Mouse (Mus musculus) cerebellum, adult 2 months (tissue): ENCODE results near the gene Cdc37l1.

Experiments used
- CTCF ChIP-seq: fragments of 200-500 bp; IDR thresholded peaks from 2 replicates; pipeline ENCODE4 v1.5.1; 2011; ENCODE audit warnings: low read depth, mild to moderate bottlenecking, control low read depth, low read length, moderate library complexity, borderline replicate concordance; ENCODE audit not compliant: insufficient read depth
- POLR2A ChIP-seq: fragments of 200-500 bp; IDR thresholded peaks from 2 replicates; pipeline ENCODE4 v1.6.1; 2011; ENCODE audit warnings: low read length, control low read depth, borderline replicate concordance; ENCODE audit not compliant: insufficient read depth

GRCm38 (mm10) chr19:29008069-29008706, 18.0 kb downstream of the Cdc37l1 start:
- TF ChIP-seq CTCF = no peak
- no peak for TF ChIP-seq POLR2A
